Mouse (Mus musculus): ENCODE data around the gene Ina. TPM values are rescaled to one million over a fixed set of nuclear protein-coding genes. Genes with fewer than 3 reads are reported as not detected.

Gene Ina
- total and polyA plus RNA-seq, 2 experiments from 2014 or later = not detected

DNA sequence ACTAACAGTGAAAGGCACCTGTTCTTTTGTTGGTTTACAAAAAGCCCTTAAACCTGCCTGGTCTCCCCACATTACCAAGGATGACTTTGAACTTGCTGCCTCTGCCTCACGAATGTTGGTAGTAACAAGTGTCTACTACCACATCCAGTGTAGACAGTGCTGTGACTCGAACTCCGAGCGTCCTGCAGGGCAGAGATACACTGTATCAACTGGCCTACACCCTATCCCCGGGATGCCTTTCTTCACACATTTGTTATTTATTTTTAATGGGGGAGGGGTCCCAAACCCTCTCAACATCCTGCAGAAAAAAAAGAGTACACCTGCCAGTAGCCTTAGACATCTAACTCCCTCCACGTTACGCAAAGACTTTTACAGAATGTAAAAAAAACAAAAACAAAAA lies 35.3 kb downstream of the Ina start:
- peaks cover 6% of the 10 kb centered on the region; the same call in 1 of the 2 replicates for H3K4me1 ChIP-seq (ENCODE audit: control insufficient read depth, insufficient read depth)
- TF ChIP-seq EP300 (IDR thresholded peaks at IDR 0.05; ENCODE audit: low read depth) = no peak
- TF ChIP-seq CTCF (IDR thresholded peaks at IDR 0.05; ENCODE audit: low read depth) = no peak
- DNase-seq (ENCODE audit: low spot score) (no peak), ATAC-seq (ENCODE audit: insufficient read depth, low read depth) (no peak)
- WGBS = 5% methylated on average over 7 of the region's 7 CpGs
- H3K36me3 ChIP-seq (replicated peaks; ENCODE audit: control insufficient read depth, insufficient read depth, low read length) = peaks cover 18% of the 10 kb centered on the region; the same call in 1 of the 2 replicates
- H3K27ac ChIP-seq (ENCODE audit: low read depth) = no peak overlapping the region
- no peaks in the 10 kb centered on the region for H3K27me3 ChIP-seq (ENCODE audit: control insufficient read depth, insufficient read depth, low read length)
- no peaks in the 10 kb centered on the region for H3K9me3 ChIP-seq (replicated peaks; ENCODE audit: control insufficient read depth, low read length)
- peak overlapping the region; percentile 99 for H3K4me2 ChIP-seq (ENCODE audit: low read depth, low read length)
- peak overlapping the region; percentile 85 for H3K4me3 ChIP-seq (ENCODE audit: low read depth, low read length)
- peak overlapping the region; percentile 75; the same call in 1 of the 2 replicates for H3K9ac ChIP-seq (replicated peaks; ENCODE audit: low read depth, low read length)

DNA sequence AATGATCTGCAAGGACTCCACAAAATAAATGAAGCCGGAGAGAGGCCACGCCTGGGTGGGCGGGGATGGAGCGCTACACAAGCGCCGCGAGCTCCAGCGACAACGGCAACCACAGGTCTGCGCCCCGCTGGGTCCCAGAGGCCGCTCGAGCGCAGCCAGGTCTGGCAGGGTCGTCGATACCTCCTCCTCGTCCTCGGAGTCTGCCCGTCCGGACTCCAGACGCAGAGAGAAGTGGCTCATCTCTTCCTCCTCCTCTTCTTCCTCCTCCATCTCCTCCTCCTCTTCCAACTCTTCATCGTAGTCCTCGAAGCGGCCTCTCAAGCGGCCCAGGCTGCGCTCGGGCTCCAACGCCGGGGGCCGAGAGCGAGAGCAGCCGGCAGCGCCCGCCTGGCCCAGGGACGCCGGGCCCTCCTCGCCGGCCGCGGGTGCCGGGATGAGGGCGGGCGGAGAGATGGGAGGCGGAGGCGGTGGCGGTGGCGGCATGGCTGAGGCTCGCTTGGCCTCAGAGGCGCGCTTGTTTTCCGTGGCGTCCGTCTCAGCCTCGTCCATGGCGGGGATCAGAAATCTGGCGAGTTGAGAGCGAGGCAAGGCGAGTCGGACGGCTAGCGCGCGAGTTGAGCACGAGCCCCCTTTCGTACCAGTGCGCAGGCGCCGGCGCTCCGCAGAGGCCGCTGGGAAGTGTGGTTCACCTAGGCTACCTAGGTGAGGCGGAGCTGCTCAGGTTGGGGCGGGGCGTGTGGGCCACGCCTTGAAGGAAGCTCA lies 36.0 kb downstream of the Ina start, which contains the start of gene Pcgf6:
Gene Pcgf6 (minus strand): TSS at position 636 of the 762 bp plus-strand sequence.
- WGBS = 0% methylated on average over 74 of the region's 75 CpGs
- H3K27ac ChIP-seq (ENCODE audit: low read depth) = peak within 1 kb of the TSS; percentile 81
- TF ChIP-seq CTCF (IDR thresholded peaks at IDR 0.05; ENCODE audit: low read depth) (no peak), EP300 (IDR thresholded peaks at IDR 0.05; ENCODE audit: low read depth) (no peak)
- DNase-seq (ENCODE audit: low spot score) = peak; percentile 55
- H3K9ac ChIP-seq (replicated peaks; ENCODE audit: low read depth, low read length) = peak within 1 kb of the TSS; percentile 75
- H3K4me1 ChIP-seq (ENCODE audit: control insufficient read depth, insufficient read depth) = peaks cover 6% of the 10 kb centered on the region; the same call in 1 of the 2 replicates
- peak; percentile 85 for ATAC-seq (ENCODE audit: insufficient read depth, low read depth)
- peaks cover 17% of the 10 kb centered on the region; the same call in 1 of the 2 replicates for H3K36me3 ChIP-seq (replicated peaks; ENCODE audit: control insufficient read depth, insufficient read depth, low read length)
- H3K4me3 ChIP-seq (ENCODE audit: low read depth, low read length) = peak within 1 kb of the TSS; percentile 85
- H3K4me2 ChIP-seq (ENCODE audit: low read depth, low read length) = peak within 1 kb of the TSS; percentile 99
- no peaks in the 10 kb centered on the region for H3K9me3 ChIP-seq (replicated peaks; ENCODE audit: control insufficient read depth, low read length)
- H3K27me3 ChIP-seq (ENCODE audit: control insufficient read depth, insufficient read depth, low read length) = no peaks in the 10 kb centered on the region

DNA sequence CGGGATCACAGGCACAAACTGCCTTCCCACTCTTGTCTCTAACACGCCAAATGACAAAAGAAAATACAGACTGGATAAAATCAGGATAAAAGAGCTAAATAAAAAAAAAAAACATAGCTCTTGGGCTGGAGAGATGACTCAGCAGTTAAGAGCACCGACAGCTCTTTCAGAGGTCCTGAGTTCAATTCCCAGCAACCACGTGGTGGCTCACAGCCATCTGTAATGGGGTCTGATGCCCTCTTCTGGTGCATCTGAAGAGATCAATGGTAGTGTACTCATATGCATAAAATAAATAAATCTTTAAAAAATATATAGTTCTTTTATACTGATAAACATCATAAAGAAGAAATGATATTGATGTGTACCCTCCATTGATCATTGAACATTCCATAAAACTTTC lies 38.4 kb downstream of the Ina start:
- H3K36me3 ChIP-seq (replicated peaks; ENCODE audit: control insufficient read depth, insufficient read depth, low read length) = 0 out of 2 replicates have a peak, but pooled peaks cover 4% of the 10 kb centered on the region
- H3K9me3 ChIP-seq (replicated peaks; ENCODE audit: control insufficient read depth, low read length) = no peaks in the 10 kb centered on the region
- H3K27me3 ChIP-seq (ENCODE audit: control insufficient read depth, insufficient read depth, low read length) = no peaks in the 10 kb centered on the region
- DNase-seq (ENCODE audit: low spot score) (no peak), ATAC-seq (ENCODE audit: insufficient read depth, low read depth) (no peak)
- H3K27ac ChIP-seq (ENCODE audit: low read depth) = no peak overlapping the region
- H3K4me2 ChIP-seq (ENCODE audit: low read depth, low read length) = no peak overlapping the region
- TF ChIP-seq EP300 (IDR thresholded peaks at IDR 0.05; ENCODE audit: low read depth) = no peak
- no peak for TF ChIP-seq CTCF (IDR thresholded peaks at IDR 0.05; ENCODE audit: low read depth)
- H3K4me1 ChIP-seq (ENCODE audit: control insufficient read depth, insufficient read depth) = peaks cover 6% of the 10 kb centered on the region; the same call in 1 of the 2 replicates
- whole genome bisulfite sequencing = 74% methylated on average over 4 of the region's 4 CpGs
- H3K4me3 ChIP-seq (ENCODE audit: low read depth, low read length) = no peak overlapping the region
- H3K9ac ChIP-seq (replicated peaks; ENCODE audit: low read depth, low read length) = no peak overlapping the region

DNA sequence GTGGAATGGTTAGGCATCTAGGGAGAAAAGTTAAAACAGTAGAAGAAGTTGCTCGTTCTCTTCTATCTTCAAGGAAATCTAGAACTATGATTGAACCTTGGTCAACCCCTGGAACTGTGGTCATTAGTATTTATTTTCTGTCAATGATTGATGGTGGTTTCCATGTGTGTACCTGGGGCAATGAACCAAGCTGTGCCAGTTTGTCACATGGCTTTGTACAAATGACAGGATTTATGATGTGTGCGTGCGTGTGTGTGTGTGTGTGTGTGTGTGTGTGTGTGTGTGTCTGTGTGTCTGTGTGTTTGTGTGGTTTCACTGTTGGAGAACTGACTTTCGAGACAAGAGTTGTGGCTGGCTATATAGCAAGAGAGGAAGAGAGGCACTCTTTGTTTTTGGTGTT lies 39.0 kb downstream of the Ina start:
- no peaks in the 10 kb centered on the region for H3K27me3 ChIP-seq (ENCODE audit: control insufficient read depth, insufficient read depth, low read length)
- H3K4me1 ChIP-seq (ENCODE audit: control insufficient read depth, insufficient read depth) = peaks cover 6% of the 10 kb centered on the region; the same call in 1 of the 2 replicates
- H3K27ac ChIP-seq (ENCODE audit: low read depth) = no peak overlapping the region
- H3K4me2 ChIP-seq (ENCODE audit: low read depth, low read length) = no peak overlapping the region
- no peaks in the 10 kb centered on the region for H3K36me3 ChIP-seq (replicated peaks; ENCODE audit: control insufficient read depth, insufficient read depth, low read length)
- H3K9ac ChIP-seq (replicated peaks; ENCODE audit: low read depth, low read length) = no peak overlapping the region
- H3K4me3 ChIP-seq (ENCODE audit: low read depth, low read length) = no peak overlapping the region
- ATAC-seq (ENCODE audit: insufficient read depth, low read depth) (no peak), DNase-seq (ENCODE audit: low spot score) (no peak)
- H3K9me3 ChIP-seq (replicated peaks; ENCODE audit: control insufficient read depth, low read length) = no peaks in the 10 kb centered on the region
- TF ChIP-seq CTCF (IDR thresholded peaks at IDR 0.05; ENCODE audit: low read depth) = no peak
- no peak for TF ChIP-seq EP300 (IDR thresholded peaks at IDR 0.05; ENCODE audit: low read depth)
- 85% methylated on average over 4 of the region's 4 CpGs for WGBS

DNA sequence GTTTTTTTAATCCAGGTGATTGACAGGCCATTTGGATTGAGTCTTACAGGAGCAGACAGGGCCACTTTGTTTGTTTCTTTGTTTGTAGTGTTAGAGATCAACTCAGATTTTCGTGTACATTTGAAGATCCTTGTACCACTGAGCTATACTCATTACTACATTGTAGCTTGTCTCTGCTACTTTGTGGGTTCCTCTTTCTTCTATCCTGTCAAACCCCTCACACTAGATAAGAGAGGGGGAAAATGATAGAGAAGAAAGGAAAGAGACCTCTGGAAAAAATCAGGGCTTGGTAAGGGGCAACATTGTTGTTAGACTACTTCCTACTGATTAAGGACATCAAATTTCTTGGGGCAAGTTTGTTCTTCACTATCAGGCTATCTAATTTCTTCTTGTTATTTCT lies 43.2 kb downstream of the Ina start:
- Histone ChIP-seq H3K27me3 (ENCODE audit: control insufficient read depth, insufficient read depth, low read length) (no peaks in the 10 kb centered on the region), H3K36me3 (replicated peaks; ENCODE audit: control insufficient read depth, insufficient read depth, low read length) (no peaks in the 10 kb centered on the region), H3K9me3 (replicated peaks; ENCODE audit: control insufficient read depth, low read length) (no peaks in the 10 kb centered on the region), H3K4me2 (ENCODE audit: low read depth, low read length) (no peak overlapping the region), H3K9ac (replicated peaks; ENCODE audit: low read depth, low read length) (no peak overlapping the region), H3K27ac (ENCODE audit: low read depth) (no peak overlapping the region), H3K4me1 (ENCODE audit: control insufficient read depth, insufficient read depth) (no peaks in the 10 kb centered on the region), H3K4me3 (ENCODE audit: low read depth, low read length) (no peak overlapping the region)
- TF ChIP-seq CTCF (IDR thresholded peaks at IDR 0.05; ENCODE audit: low read depth) (no peak), EP300 (IDR thresholded peaks at IDR 0.05; ENCODE audit: low read depth) (no peak)
- no peak for DNase-seq (ENCODE audit: low spot score)
- 34% methylated on average over 1 of the region's 1 CpGs for WGBS
- ATAC-seq (ENCODE audit: insufficient read depth, low read depth) = no peak
